Mouse (Mus musculus) CH12.LX (cell line): Measurements from ENCODE around the gene Apoc4. TPM values are rescaled to one million over a fixed set of nuclear protein-coding genes. Genes with fewer than 3 reads are reported as not detected.

Experiments
- DNase-seq: peaks from one replicate; pipeline ENCODE4 v3.0.0-alpha.2; 2013; ENCODE audit errors: extremely low read depth
- H3K27ac ChIP-seq: 2 replicates; pipeline ENCODE4 v1.5.1; 2012; ENCODE audit warnings: low read depth, mild to moderate bottlenecking, control low read depth, moderate library complexity; ENCODE audit not compliant: insufficient read depth
- H3K27me3 ChIP-seq: replicated peaks from 2 replicates; pipeline ENCODE3; 2012; ENCODE audit warnings: inconsistent platforms
- H3K36me3 ChIP-seq, 2 experiments: replicated peaks in 1 of 2; 2 replicates each; pipeline versions ENCODE3 to v1.6.1; 2012; ENCODE audit warnings: inconsistent platforms in 1 of 2, low read length in 1 of 2, mild to moderate bottlenecking in 1 of 2, mixed read lengths in 1 of 2, moderate library complexity in 1 of 2; ENCODE audit not compliant: control insufficient read depth in 1 of 2, insufficient read depth in 1 of 2
- H3K4me1 ChIP-seq, 2 experiments: 2 replicates each; pipeline ENCODE4 v1.6.1; 2012; ENCODE audit warnings: inconsistent platforms in 1 of 2, moderate library complexity in 1 of 2; ENCODE audit not compliant: insufficient read depth in 2 of 2, control insufficient read depth in 1 of 2
- H3K4me2 ChIP-seq: 2 replicates; pipeline ENCODE4 v1.6.1; 2012; ENCODE audit warnings: low read depth, mild to moderate bottlenecking, control low read depth; ENCODE audit not compliant: poor library complexity, insufficient read depth, severe bottlenecking
- H3K4me3 ChIP-seq, 3 experiments: fragments of 150-350 bp in 1 of 3; sonication (generic) in 1 of 3; replicated peaks in 1 of 3; 2 replicates each; pipeline versions ENCODE3 to v1.5.1; 2011 to 2012; ENCODE audit warnings: low read depth in 2 of 3, low read length in 2 of 3, mild to moderate bottlenecking in 2 of 3, moderate library complexity in 2 of 3, control low read depth in 1 of 3, improper control_type of control experiment in 1 of 3, inconsistent platforms in 1 of 3, mixed read lengths in 1 of 3; ENCODE audit not compliant: poor library complexity in 1 of 3
- H3K79me2 ChIP-seq: replicated peaks from 2 replicates; pipeline ENCODE4 v1.6.1; 2012; ENCODE audit warnings: mild to moderate bottlenecking, moderate library complexity; ENCODE audit not compliant: control insufficient read depth, poor library complexity, insufficient read depth, severe bottlenecking; ENCODE audit errors: extremely low read depth
- H3K9ac ChIP-seq: 2 replicates; pipeline ENCODE4 v1.6.1; 2012; ENCODE audit warnings: low read depth, mild to moderate bottlenecking, control low read depth, moderate library complexity; ENCODE audit not compliant: insufficient read depth
- H3K9me3 ChIP-seq: replicated peaks from 2 replicates; pipeline ENCODE3; 2012; ENCODE audit warnings: low read length, inconsistent platforms, mixed read lengths
- BHLHE40 ChIP-seq: IDR thresholded peaks from 2 replicates; pipeline ENCODE4 v1.6.1; 2011; ENCODE audit warnings: mild to moderate bottlenecking, low read depth, low read length, improper control_type of control experiment
- CHD1 ChIP-seq: IDR thresholded peaks from 2 replicates; pipeline ENCODE4 v1.6.1; 2012; ENCODE audit warnings: low read depth, low read length, improper control_type of control experiment, inconsistent platforms
- CTCF ChIP-seq, 2 experiments: IDR thresholded peaks in 1 of 2; conservative IDR thresholded peaks in 1 of 2; 2 replicates each; pipeline ENCODE4 v1.5.1; 2011 to 2012; ENCODE audit warnings: low read depth in 2 of 2, low read length in 2 of 2, improper control_type of control experiment in 1 of 2, inconsistent platforms in 1 of 2, mild to moderate bottlenecking in 1 of 2, moderate library complexity in 1 of 2
- ELF1 ChIP-seq: IDR thresholded peaks from 2 replicates; pipeline ENCODE4 v1.6.1; 2014; ENCODE audit warnings: low read depth, mild to moderate bottlenecking, inconsistent platforms, low read length, improper control_type of control experiment
- EP300 ChIP-seq: IDR thresholded peaks from 2 replicates; pipeline ENCODE4 v1.6.1; 2011; ENCODE audit warnings: low read length, improper control_type of control experiment
- ETS1 ChIP-seq: conservative IDR thresholded peaks from 2 replicates; pipeline ENCODE4 v1.6.1; 2012; ENCODE audit warnings: low read depth, mild to moderate bottlenecking, inconsistent platforms, low read length, improper control_type of control experiment, moderate library complexity
- GABPA ChIP-seq: IDR thresholded peaks from 2 replicates; pipeline ENCODE4 v1.6.1; 2012; ENCODE audit warnings: low read depth, low read length, improper control_type of control experiment, inconsistent platforms; ENCODE audit not compliant: insufficient replicate concordance
- HCFC1 ChIP-seq: IDR thresholded peaks from 2 replicates; pipeline ENCODE4 v1.6.1; 2012; ENCODE audit warnings: low read depth, mild to moderate bottlenecking, inconsistent platforms, low read length, improper control_type of control experiment
- IRF4 ChIP-seq: IDR thresholded peaks from 2 replicates; pipeline ENCODE4 v1.6.1; 2014; ENCODE audit warnings: low read depth, mild to moderate bottlenecking, inconsistent platforms, low read length, improper control_type of control experiment
- JUN ChIP-seq: IDR thresholded peaks from 2 replicates; pipeline ENCODE4 v1.6.1; 2011; ENCODE audit warnings: low read depth, mild to moderate bottlenecking, low read length, improper control_type of control experiment, moderate library complexity; ENCODE audit not compliant: insufficient read depth
- KAT2A ChIP-seq: IDR thresholded peaks from 2 replicates; pipeline ENCODE4 v1.6.1; 2012; ENCODE audit warnings: low read length, improper control_type of control experiment, inconsistent platforms; ENCODE audit not compliant: insufficient replicate concordance
- MAFK ChIP-seq: IDR thresholded peaks from 2 replicates; pipeline ENCODE4 v1.6.1; 2011; ENCODE audit warnings: low read length, improper control_type of control experiment; ENCODE audit not compliant: insufficient replicate concordance
- MAX ChIP-seq: IDR thresholded peaks from 2 replicates; pipeline ENCODE4 v1.6.1; 2011; ENCODE audit warnings: low read length, improper control_type of control experiment
- MAZ ChIP-seq: IDR thresholded peaks from 2 replicates; pipeline ENCODE4 v1.6.1; 2012; ENCODE audit warnings: low read depth, mild to moderate bottlenecking, inconsistent platforms, low read length, improper control_type of control experiment, moderate library complexity
- MEF2A ChIP-seq: IDR thresholded peaks from 2 replicates; pipeline ENCODE4 v1.6.1; 2014; ENCODE audit warnings: low read depth, mild to moderate bottlenecking, inconsistent platforms, low read length, improper control_type of control experiment, borderline replicate concordance
- MYC ChIP-seq: IDR thresholded peaks from 2 replicates; pipeline ENCODE4 v1.6.1; 2011; ENCODE audit warnings: low read depth, mild to moderate bottlenecking, improper control_type of control experiment, low read length
- NELFE ChIP-seq: IDR thresholded peaks from 2 replicates; pipeline ENCODE4 v1.6.1; 2011; ENCODE audit warnings: low read depth, low read length, improper control_type of control experiment
- NRF1 ChIP-seq: IDR thresholded peaks from 2 replicates; pipeline ENCODE4 v1.6.1; 2014; ENCODE audit warnings: low read depth, mild to moderate bottlenecking, inconsistent platforms, low read length, improper control_type of control experiment, moderate library complexity
- POLR2A ChIP-seq: IDR thresholded peaks from 2 replicates; pipeline ENCODE4 v1.6.1; 2011; ENCODE audit warnings: low read depth, mild to moderate bottlenecking, improper control_type of control experiment, low read length
- POLR2AphosphoS2 ChIP-seq: IDR thresholded peaks from 2 replicates; pipeline ENCODE4 v1.6.1; 2011; ENCODE audit warnings: low read depth, low read length, improper control_type of control experiment
- RAD21 ChIP-seq: IDR thresholded peaks from 2 replicates; pipeline ENCODE4 v1.6.1; 2011; ENCODE audit warnings: low read depth, mild to moderate bottlenecking, low read length, improper control_type of control experiment, moderate library complexity
- RCOR1 ChIP-seq: conservative IDR thresholded peaks from 2 replicates; pipeline ENCODE4 v1.6.1; 2012; ENCODE audit warnings: low read depth, mild to moderate bottlenecking, inconsistent platforms, low read length, improper control_type of control experiment
- TCF12 ChIP-seq: IDR thresholded peaks from 2 replicates; pipeline ENCODE4 v1.6.1; 2014; ENCODE audit warnings: low read depth, mild to moderate bottlenecking, inconsistent platforms, low read length, improper control_type of control experiment
- UBTF ChIP-seq: IDR thresholded peaks from 2 replicates; pipeline ENCODE4 v1.6.1; 2012; ENCODE audit warnings: low read depth, mild to moderate bottlenecking, inconsistent platforms, low read length, improper control_type of control experiment, moderate library complexity
- USF1 ChIP-seq: IDR thresholded peaks from 2 replicates; pipeline ENCODE4 v1.6.1; 2014; ENCODE audit warnings: low read depth, mild to moderate bottlenecking, inconsistent platforms, low read length, improper control_type of control experiment
- USF2 ChIP-seq: conservative IDR thresholded peaks from 2 replicates; pipeline ENCODE4 v1.6.1; 2011; ENCODE audit warnings: low read depth, low read length, improper control_type of control experiment
- ZC3H11A ChIP-seq: IDR thresholded peaks from 2 replicates; pipeline ENCODE4 v1.6.1; 2012; ENCODE audit warnings: low read depth, mild to moderate bottlenecking, inconsistent platforms, low read length, improper control_type of control experiment
- ZMIZ1 ChIP-seq: IDR thresholded peaks from 2 replicates; pipeline ENCODE4 v1.6.1; 2012; ENCODE audit warnings: low read depth, mild to moderate bottlenecking, inconsistent platforms, low read length, improper control_type of control experiment
- ZNF384 ChIP-seq: IDR thresholded peaks from 2 replicates; pipeline ENCODE4 v1.6.1; 2012; ENCODE audit warnings: low read depth, low read length, improper control_type of control experiment, inconsistent platforms
- dilution Hi-C: fragments of 300-500 bp; cut with MboI; formaldehyde crosslinking; loops from 2 replicates; pipeline ENCODE4 v1.14.3; 2020; ENCODE audit warnings: low sequenced_read_pairs; ENCODE audit not compliant: extremely low pct_unique_long_range_greater_than_20kb, extremely low pct_ligation_motif_present
- in situ Hi-C: fragments of 300-500 bp; cut with MboI; formaldehyde crosslinking; loops from 3 replicates; pipeline ENCODE4 v1.14.3; 2019; ENCODE audit warnings: low sequenced_read_pairs, low pct_ligation_motif_present, low pct_unique_long_range_greater_than_20kb, mixed read lengths
- polyA plus RNA-seq: library from polyadenylated mRNA; unstranded; fragments of >175 nt; gene quantifications from 2 replicates; pipeline ENCODE4 v1.2.1, GENCODE M21; 2012; ENCODE audit warnings: low read depth; ENCODE audit not compliant: insufficient read length
- total RNA-seq, 2 experiments: library from RNA; depleted of rRNA; stranded (reverse); fragments of 300-350 nt in 1 of 2; fragments of >200 nt in 1 of 2; gene quantifications; 2 replicates each; pipeline ENCODE4 v1.2.3; 2012 to 2014

Gene Apoc4
- total and polyA plus RNA-seq, 3 experiments = not detected

DNA sequence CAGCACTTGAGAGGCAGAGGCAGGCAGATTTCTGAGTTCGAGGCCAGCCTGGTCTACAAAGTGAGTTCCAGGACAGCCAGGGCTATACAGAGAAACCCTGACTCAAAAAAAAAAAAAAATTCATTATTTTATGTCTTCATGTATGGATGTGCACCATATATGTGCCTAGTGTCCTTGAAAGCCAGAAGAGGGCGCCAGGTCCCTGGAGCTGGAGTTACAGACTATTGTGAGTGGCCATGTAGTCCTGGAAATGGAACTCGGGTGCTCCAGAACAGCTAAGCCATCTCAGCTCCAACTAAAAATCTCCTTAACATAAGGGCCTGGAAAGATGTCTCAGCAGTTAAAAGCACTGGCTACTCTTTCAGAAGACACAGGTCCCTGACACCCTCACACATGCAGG lies 14.5 kb downstream of the Apoc4 start:
- H3K9me3 ChIP-seq = no peaks in the 10 kb centered on the region
- H3K9ac ChIP-seq = no peak overlapping the region
- H3K4me1 ChIP-seq = peaks cover 14 to 49% of the 10 kb centered on the region in 2 experiments; a peak in 3 of 4 replicates
- peaks cover 29% of the 10 kb centered on the region for H3K79me2 ChIP-seq
- in situ Hi-C loops = loop anchor here (5.0 kb wide), 2 partner anchors 46 to 206 kb away; no protein-coding TSS in a partner anchor
- DNase-seq = peak; percentile 62
- H3K27ac ChIP-seq = peak overlapping the region; percentile 72
- H3K27me3 ChIP-seq = peaks cover 2% of the 10 kb centered on the region
- dilution Hi-C loops = no loop called here
- peak in 1 of 2 experiments; percentile 42; a peak in 2 of 4 replicates for TF ChIP-seq CTCF (conservative IDR thresholded peaks at IDR 0.05 in 1 of 2, IDR thresholded peaks at IDR 0.05 in 1 of 2; ENCODE audit: low read depth in 2 of 2, low read length in 2 of 2)
- no peak for TF ChIP-seq MYC
- TF ChIP-seq MAZ = no peak
- TF ChIP-seq ZNF384 = peak; percentile 65
- H3K4me2 ChIP-seq = no peak overlapping the region
- H3K36me3 ChIP-seq = peaks cover 9 to 12% of the 10 kb centered on the region in 2 experiments
- no peak overlapping the region for H3K4me3 ChIP-seq

DNA sequence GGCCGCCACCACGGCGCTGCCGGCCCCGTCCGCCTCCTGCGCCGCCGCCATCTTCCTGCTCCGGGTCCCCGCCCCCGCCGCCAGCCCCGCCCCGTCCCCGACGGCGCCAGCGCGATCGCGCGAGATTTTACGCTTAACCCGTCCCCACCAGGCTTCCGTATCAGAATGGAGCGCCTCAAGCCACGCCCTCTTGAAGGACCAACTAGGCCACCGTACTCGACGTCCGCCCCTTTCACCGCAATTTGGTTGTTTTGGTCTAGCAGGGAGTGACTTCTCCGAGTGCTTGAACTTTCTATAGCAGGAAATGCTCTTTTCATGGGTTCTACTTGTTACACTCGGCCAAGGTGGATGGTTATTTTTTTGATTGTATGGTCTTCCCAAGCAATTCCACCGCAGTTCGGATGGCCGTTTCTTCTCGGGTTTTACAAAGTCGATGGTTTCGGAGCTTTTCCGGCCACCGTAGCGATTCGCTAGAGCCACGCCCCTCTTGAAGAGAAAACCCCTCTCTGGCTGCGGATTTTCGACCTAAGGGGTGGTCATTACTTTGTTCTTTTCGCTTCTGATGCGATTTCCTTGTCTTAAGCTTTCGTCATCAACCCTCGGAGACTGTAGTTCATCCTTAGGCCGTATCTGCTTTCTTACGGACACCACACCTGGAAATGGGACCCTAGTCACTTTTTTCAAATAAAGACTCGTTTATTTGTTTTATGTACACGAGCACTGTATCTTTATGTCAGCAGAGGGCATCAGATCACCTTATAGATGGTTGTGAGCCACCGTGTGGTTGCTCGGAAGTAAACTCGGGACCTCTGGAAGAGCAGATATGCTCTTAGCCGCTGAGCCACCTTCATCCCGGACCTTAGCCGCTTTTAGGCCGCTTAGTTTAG lies 16.1 kb downstream of the Apoc4 start, which contains the start of gene Clptm1:
TSS of gene Clptm1 (minus strand) at position 79 of the 887 bp plus-strand sequence.
- Histone ChIP-seq H3K27ac (peak within 1 kb of the TSS; percentile 86), H3K4me1 (peaks cover 14 to 51% of the 10 kb centered on the region in 2 experiments; a peak in 3 of 4 replicates), H3K27me3 (no peaks in the 10 kb centered on the region), H3K9me3 (no peaks in the 10 kb centered on the region), H3K79me2 (peaks cover 42% of the 10 kb centered on the region), H3K9ac (peak within 1 kb of the TSS; percentile 96), H3K36me3 (peaks cover 20 to 27% of the 10 kb centered on the region in 2 experiments), H3K4me2 (peak within 1 kb of the TSS; percentile 87), H3K4me3 (peak within 1 kb of the TSS; percentile 80 to 94 (median 93))
- peak; percentile 98 for DNase-seq
- in situ Hi-C loops (loop anchor here (5.0 kb wide), 2 partner anchors 47 to 207 kb away; no protein-coding TSS in a partner anchor), dilution Hi-C loops (no loop called here)
- TF ChIP-seq NRF1 (no peak; the same call in 1 of the 2 replicates), KAT2A (peak; percentile 75; the same call in 1 of the 2 replicates), MEF2A (no peak; the same call in 1 of the 2 replicates), POLR2A (peak; percentile 69), NELFE (peak; percentile 72), MYC (peak; percentile 37; the same call in 1 of the 2 replicates), MAX (peak; percentile 12; the same call in 1 of the 2 replicates), ZC3H11A (no peak), JUN (no peak), USF1 (no peak), ZMIZ1 (peak; percentile 58; the same call in 1 of the 2 replicates), CHD1 (no peak), RAD21 (peak; percentile 31), POLR2AphosphoS2 (peak; percentile 84; the same call in 1 of the 2 replicates), MAZ (no peak; the same call in 1 of the 2 replicates), ELF1 (peak; percentile 89), BHLHE40 (no peak), USF2 (no peak), EP300 (no peak), RCOR1 (no peak), MAFK (no peak), IRF4 (peak; percentile 8; the same call in 1 of the 2 replicates), ETS1 (no peak), UBTF (0 out of 2 replicates have a peak, but pooled peaks have one; percentile 42), ZNF384 (no peak), HCFC1 (peak; percentile 85), GABPA (no peak), TCF12 (peak; percentile 78)
